Mouse (Mus musculus) heart, adult 2 months (tissue): ENCODE data around the gene Mxd3.

Experiments used
- CTCF ChIP-seq: fragments of 200-600 bp; IDR thresholded peaks from 2 replicates; pipeline ENCODE4 v1.8.1; 2022; ENCODE audit warnings: antibody characterized with exemption, mild to moderate bottlenecking, moderate library complexity
- POLR2A ChIP-seq: fragments of 200-500 bp; IDR thresholded peaks from 2 replicates; pipeline ENCODE4 v1.6.1; 2011; ENCODE audit warnings: mild to moderate bottlenecking, low read depth, low read length, control low read depth; ENCODE audit not compliant: insufficient read depth

DNA sequence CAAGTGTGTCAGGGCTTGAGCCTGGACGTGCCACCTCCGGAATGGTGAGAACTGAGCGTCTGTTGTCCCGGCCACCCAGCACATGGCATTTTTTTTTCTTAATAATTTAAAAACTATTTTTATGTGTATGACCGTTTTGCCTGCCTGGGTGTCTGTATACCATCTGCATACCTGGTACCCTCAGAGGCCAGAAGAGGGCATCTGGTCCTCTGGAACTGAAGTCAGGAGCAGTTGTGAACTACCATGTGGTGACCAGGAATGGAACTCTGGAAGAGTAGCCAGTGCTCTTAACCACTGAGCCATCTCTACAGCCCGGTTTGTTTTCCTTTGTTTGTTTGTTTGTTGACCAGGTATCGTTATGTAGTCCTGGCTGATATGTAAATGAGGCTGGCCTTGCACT lies 38.8 kb upstream of the Mxd3 start:
- TF ChIP-seq POLR2A (no peak), CTCF (no peak)
